Mouse (Mus musculus) embryo, embryonic 10 days (tissue): Measurements from ENCODE around the gene Olfr478.
"Not testable (repeated sequence)": the region's sequence is repeated elsewhere in the genome, so short reads cannot be mapped to it uniquely, and the experiment has no call there.

ENCODE experiments used
- DNase-seq: peaks from one replicate; pipeline ENCODE4 v3.0.0-alpha.2; 2015; ENCODE audit warnings: low spot score

Olfr478 gene

DNA sequence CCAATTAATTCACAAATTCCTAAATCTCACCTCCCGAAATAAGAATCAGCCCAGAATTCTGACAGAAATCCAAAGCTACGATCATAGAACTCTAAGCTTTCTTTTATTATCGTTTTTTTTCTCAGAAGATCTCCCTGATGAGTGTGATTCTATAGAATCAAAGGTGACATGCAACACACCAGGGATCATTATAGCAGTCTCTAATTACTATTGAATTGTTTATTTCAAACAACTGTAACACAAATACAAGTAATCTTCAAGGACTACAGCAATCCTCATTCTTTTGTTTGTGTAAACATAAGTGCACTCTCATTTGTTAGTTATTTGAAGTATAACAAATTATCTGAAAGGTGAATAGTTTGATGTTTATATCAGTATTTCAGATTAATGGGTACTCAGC is at the start of gene Olfr478:
Olfr478 (minus strand) TSS at position 101 of the 400 bp plus-strand sequence.
- DNase-seq, result no peak

DNA sequence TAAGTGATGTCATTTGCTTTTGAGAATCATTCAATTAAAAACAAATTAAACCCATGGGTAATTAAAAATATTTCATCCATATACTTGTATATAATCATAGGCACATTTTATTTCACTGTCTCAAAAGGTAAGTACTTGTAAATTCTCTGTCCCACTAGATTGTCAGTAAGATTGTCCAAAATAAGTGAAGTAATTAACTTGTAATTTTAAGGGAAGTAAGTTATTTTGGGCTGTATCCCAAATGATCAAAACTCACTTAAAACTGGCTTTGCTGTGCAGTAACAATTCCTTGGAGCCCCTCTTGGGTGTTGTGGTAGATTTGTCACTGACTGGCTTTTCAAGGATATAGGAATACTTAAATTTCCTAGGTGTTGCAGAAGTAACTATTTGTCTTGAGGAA is 45.8 kb upstream of the Olfr478 start, which contains the start of gene Olfr481:
Olfr481 (plus strand) TSS at position 301 of the 400 bp plus-strand sequence.
- no peak for DNase-seq

DNA sequence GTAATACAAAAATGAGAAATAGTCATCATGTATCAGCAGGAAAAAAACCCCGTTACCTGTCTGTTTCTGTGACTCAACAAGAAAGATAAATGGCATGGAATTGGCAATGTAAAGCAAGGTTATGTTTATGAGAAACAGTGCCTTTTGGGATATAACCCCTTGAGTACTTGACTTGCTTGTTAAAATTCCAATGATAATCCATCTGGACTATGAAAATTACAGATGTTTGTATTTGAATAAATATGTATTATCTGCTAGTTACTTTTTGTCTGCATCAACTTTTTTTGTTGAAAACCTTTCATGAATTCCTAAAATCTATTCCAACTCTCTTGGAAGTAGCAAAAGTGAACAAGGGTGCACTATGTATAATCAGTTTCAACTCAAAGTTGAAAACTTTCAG is 33.5 kb upstream of the Olfr478 start, which contains the start of gene Olfr480:
Olfr480 (minus strand) TSS at position 101 of the 400 bp plus-strand sequence.
- DNase-seq, result no peak

DNA sequence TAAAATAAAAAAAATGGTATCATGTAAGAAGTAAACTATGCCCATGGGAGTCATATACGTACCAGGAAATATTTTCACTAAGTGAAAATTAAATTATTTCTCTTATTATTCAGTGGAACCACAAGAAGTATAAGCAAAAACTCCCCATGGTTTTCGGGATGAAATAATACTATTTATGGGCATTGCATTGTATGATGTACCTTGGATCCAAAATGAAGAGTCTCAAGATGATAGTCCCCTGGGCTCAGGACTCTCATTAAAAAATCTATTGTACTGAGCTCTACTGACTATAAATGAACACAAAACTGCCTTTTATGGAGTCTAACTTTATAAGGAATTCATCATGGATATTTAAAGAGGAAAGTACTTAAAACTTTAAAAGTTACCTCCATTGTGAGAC is 16.6 kb upstream of the Olfr478 start, which contains the start of gene Olfr479:
Olfr479 (plus strand) TSS at position 301 of the 400 bp plus-strand sequence.
- DNase-seq, result no peak

DNA sequence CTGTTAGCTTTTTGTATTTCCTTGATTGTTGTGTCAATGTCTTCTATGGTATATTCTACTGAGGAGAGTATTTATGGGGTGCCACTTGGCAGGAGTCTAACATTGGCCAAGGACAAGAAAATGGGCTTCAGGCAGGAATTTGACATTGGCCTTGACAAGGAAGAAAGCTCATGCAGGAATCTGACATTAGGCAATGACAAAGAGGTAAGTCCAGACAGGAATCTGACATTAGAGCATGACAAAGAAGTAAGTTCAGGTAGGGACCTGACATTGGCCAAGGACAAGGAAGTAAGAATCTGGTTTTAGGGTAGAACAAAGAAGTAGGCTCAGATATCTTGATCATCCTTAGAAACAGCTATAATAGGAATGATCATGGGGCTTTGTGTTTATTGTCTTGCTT is 19.5 kb downstream of the Olfr478 start:
- not testable (repeated sequence) for DNase-seq

DNA sequence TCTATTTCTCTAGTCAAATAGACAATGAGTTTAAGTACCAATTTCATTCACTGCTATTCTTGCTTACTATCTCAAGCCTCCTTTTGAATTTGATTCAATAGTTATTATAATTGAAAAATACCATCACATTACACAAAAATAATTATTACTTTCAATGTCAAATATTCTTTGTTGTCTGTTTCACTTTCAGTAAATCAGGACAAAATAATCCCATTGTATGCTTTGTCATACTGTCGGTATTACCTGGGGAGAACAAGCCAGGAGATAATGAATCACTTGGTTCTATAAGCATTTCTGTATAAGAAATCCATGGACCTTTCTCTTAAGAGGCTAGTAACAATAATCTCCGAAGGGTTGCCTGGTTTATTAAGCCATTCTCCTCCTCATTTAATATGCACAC is 47.4 kb downstream of the Olfr478 start, which contains the start of gene Olfr477:
Olfr477 (plus strand) TSS at position 301 of the 400 bp plus-strand sequence.
- DNase-seq, result no peak
